Mouse (Mus musculus): ENCODE results near the gene Slc20a1. TPM values are rescaled to one million over a fixed set of nuclear protein-coding genes. Genes with fewer than 3 reads are reported as not detected.

The Slc20a1 gene
- polyA plus RNA-seq, 1 experiment = 5.6 TPM

DNA sequence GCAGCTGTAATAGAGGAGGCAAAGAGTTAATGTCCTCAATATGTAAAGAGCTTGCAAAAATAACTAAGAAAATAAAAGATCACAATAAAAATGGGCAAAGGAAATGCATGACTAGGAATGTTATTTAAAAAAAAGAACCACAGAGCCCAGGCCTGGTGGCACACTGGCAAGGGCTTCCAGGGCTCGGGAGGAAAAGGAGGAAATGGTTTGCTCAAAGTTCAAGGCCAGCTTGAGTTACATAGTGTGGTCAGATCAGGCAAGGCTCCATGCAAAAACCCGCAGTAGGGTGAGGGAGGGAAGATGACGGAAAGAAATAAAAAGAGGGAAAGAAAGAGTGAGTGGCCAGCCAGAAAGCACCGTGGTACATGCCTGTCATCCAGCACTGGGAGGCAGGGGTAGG, 30.0 kb downstream of the Slc20a1 start:
- Histone ChIP-seq H3K4me3 (ENCODE audit: insufficient read depth, low read depth, low read length) (no peak overlapping the region), H3K27ac (replicated peaks; ENCODE audit: low read depth, low read length) (no peak overlapping the region), H3K4me1 (ENCODE audit: control insufficient read depth, insufficient read depth, insufficient read length, low read length) (no peaks in the 10 kb centered on the region)

GRCm38 (mm10) chr2:129229316-129229715, 30.8 kb downstream of the Slc20a1 start:
- Histone ChIP-seq H3K4me3 (ENCODE audit: insufficient read depth, low read depth, low read length) (no peak overlapping the region), H3K4me1 (ENCODE audit: control insufficient read depth, insufficient read depth, insufficient read length, low read length) (no peaks in the 10 kb centered on the region), H3K27ac (replicated peaks; ENCODE audit: low read depth, low read length) (no peak overlapping the region)

DNA sequence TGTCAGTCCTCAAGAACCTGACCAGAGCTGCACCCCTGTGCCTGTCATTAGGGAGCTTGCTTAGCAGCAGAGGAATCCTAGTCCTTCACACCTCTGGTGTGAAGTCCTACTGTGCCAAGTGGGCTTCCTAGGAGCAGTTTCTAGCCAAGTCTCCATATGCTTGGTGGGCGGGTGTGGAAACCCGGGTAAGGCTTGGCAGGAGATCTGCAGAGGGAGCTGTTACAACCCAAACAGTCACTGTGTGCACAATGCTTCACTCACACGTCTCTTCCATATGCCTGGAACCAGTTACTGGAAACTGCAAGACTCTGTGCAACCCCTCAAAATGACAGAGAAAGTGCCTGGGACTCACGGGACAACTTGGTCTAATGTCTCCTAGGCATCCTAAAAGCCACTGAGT, 33.5 kb downstream of the Slc20a1 start:
- H3K27ac ChIP-seq (replicated peaks; ENCODE audit: low read depth, low read length) = no peak overlapping the region
- no peaks in the 10 kb centered on the region for H3K4me1 ChIP-seq (ENCODE audit: control insufficient read depth, insufficient read depth, insufficient read length, low read length)
- H3K4me3 ChIP-seq (ENCODE audit: insufficient read depth, low read depth, low read length) = no peak overlapping the region

DNA sequence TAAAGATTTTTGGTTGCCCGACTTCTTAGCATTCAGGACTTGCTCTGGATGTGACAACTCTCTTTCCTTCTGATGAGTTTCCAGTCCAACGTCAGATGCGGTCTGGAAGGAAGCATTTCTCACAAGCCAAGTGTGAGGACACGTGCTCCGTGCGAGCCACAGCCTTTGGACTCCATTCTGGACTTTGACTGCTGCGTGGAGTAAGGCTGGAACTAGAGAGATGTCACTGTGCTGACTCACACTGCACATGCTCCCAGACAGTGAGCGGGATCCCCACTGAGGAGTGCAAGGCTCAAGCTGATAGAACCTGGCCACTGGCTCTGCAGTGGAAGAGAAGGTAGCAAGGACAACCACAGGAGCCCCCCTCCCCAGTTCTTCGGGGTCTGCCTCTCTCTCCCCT, 33.9 kb downstream of the Slc20a1 start:
- no peaks in the 10 kb centered on the region for H3K4me1 ChIP-seq (ENCODE audit: control insufficient read depth, insufficient read depth, insufficient read length, low read length)
- H3K27ac ChIP-seq (replicated peaks; ENCODE audit: low read depth, low read length) = no peak overlapping the region
- H3K4me3 ChIP-seq (ENCODE audit: insufficient read depth, low read depth, low read length) = no peak overlapping the region

- H3K27ac ChIP-seq (replicated peaks; ENCODE audit: low read depth, low read length) = no peak overlapping the region
- no peak overlapping the region for H3K4me3 ChIP-seq (ENCODE audit: insufficient read depth, low read depth, low read length)
- H3K4me1 ChIP-seq (ENCODE audit: control insufficient read depth, insufficient read depth, insufficient read length, low read length) = no peaks in the 10 kb centered on the region
Observed at GRCm38 (mm10) chr2:129233218-129233617, 34.7 kb downstream of the Slc20a1 start.

GRCm38 (mm10) chr2:129233803-129234477, 35.4 kb downstream of the Slc20a1 start:
- no peaks in the 10 kb centered on the region for H3K4me1 ChIP-seq (ENCODE audit: control insufficient read depth, insufficient read depth, insufficient read length, low read length)
- no peak overlapping the region for H3K4me3 ChIP-seq (ENCODE audit: insufficient read depth, low read depth, low read length)
- no peak overlapping the region for H3K27ac ChIP-seq (replicated peaks; ENCODE audit: low read depth, low read length)

DNA sequence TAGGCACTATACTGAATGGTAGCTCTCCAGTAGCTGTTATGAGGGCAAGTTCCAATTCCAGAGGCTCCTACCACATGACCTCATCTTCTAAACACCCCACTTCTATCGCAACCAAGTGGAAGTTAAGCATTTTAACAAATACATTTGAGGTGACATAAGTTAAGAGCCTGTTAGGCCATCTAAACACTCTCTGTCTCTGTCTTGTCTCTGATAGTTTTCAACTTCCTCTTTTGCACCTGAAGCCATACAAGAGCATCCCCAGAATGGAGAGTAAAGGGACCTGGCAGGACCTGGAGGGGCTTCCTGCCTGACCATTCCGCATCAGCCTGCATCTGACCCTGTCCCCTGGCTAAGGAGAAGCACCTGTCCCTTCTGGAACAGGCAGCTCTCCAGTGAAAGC, 36.2 kb downstream of the Slc20a1 start:
- Histone ChIP-seq H3K4me1 (ENCODE audit: control insufficient read depth, insufficient read depth, insufficient read length, low read length) (no peaks in the 10 kb centered on the region), H3K27ac (replicated peaks; ENCODE audit: low read depth, low read length) (no peak overlapping the region), H3K4me3 (ENCODE audit: insufficient read depth, low read depth, low read length) (no peak overlapping the region)

GRCm38 (mm10) chr2:129236526-129236925, 38.0 kb downstream of the Slc20a1 start:
- Histone ChIP-seq H3K4me1 (ENCODE audit: control insufficient read depth, insufficient read depth, insufficient read length, low read length) (no peaks in the 10 kb centered on the region), H3K4me3 (ENCODE audit: insufficient read depth, low read depth, low read length) (no peak overlapping the region), H3K27ac (replicated peaks; ENCODE audit: low read depth, low read length) (no peak overlapping the region)

GRCm38 (mm10) chr2:129240726-129241432, 42.3 kb downstream of the Slc20a1 start:
- H3K27ac ChIP-seq (replicated peaks; ENCODE audit: low read depth, low read length) = no peak overlapping the region
- H3K4me3 ChIP-seq (ENCODE audit: insufficient read depth, low read depth, low read length) = no peak overlapping the region
- H3K4me1 ChIP-seq (ENCODE audit: control insufficient read depth, insufficient read depth, insufficient read length, low read length) = no peaks in the 10 kb centered on the region

DNA sequence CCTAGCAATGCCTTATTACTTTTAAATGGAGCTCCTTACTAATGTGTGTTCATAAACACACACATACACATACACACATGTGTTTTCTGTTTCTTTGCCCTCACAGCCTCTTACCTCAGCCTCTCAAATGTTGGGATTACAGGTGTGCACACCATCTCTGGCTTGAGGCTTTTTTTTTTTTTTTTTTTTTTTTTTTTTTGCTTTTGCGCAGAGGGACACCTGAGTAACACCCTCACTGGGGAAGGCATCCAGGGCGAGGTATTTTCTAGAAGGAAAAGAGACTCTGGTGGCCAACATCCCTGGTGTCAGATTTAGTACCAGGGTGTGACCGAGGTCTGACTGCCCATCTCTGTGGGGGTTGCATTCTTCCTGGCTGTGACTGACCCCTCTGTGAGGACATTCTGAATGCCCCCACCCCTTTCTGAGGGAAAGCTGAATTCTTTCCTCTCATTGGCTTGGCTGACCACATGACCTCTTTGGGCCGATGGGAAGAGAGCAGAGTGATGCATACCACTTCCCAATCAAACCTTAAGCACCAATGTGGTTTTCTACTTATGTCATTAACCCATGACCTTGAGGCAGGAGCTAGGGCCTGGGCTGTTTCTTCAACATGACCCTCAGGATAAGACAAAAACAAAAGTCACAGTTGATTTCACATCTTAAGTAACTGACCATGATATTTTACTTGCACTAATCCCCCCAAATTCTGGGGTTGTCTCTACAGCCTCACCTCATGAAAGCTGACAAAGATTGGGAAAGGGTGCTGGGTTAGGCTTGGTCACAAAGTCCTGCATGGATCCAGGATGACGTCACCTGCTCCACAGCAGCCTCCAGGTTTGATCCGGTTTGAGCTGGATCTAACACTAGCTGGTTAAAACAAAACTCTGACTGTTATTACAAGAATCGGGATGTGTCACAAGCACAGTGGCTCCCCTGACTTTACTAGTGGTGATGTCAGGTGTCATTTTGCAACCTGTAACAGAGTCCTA, 43.6 kb downstream of the Slc20a1 start:
- H3K4me1 ChIP-seq (ENCODE audit: control insufficient read depth, insufficient read depth, insufficient read length, low read length) = no peaks in the 10 kb centered on the region
- no peak overlapping the region for H3K27ac ChIP-seq (replicated peaks; ENCODE audit: low read depth, low read length)
- H3K4me3 ChIP-seq (ENCODE audit: insufficient read depth, low read depth, low read length) = no peak overlapping the region

- H3K4me3 ChIP-seq (ENCODE audit: insufficient read depth, low read depth, low read length) = no peak overlapping the region
- H3K4me1 ChIP-seq (ENCODE audit: control insufficient read depth, insufficient read depth, insufficient read length, low read length) = no peaks in the 10 kb centered on the region
- H3K27ac ChIP-seq (replicated peaks; ENCODE audit: low read depth, low read length) = no peak overlapping the region
Observed at GRCm38 (mm10) chr2:129243005-129243404, 44.4 kb downstream of the Slc20a1 start.

DNA sequence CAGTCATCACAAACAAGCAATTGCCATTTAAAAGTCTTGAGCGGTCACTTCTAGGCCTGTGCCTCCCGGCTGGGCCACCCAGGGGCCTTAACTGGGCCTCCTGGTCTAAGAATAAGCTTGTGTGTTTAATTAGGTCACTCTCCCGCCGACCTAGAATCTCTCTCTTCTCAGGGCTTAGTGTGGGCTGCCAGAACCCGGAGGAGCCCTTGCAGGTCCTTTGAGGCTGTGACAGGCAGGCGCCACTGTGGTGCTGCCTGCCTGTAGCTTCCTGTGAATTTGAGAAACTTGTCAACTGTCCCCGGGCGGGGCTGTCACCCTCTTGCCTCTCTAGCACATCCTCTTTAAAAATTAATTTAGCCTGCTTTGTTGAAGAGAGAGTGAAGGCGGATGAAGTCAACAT, 45.2 kb downstream of the Slc20a1 start:
- no peak overlapping the region for H3K4me3 ChIP-seq (ENCODE audit: insufficient read depth, low read depth, low read length)
- H3K4me1 ChIP-seq (ENCODE audit: control insufficient read depth, insufficient read depth, insufficient read length, low read length) = no peaks in the 10 kb centered on the region
- no peak overlapping the region for H3K27ac ChIP-seq (replicated peaks; ENCODE audit: low read depth, low read length)

GRCm38 (mm10) chr2:129244446-129245120, 46.0 kb downstream of the Slc20a1 start:
- Histone ChIP-seq H3K27ac (replicated peaks; ENCODE audit: low read depth, low read length) (no peak overlapping the region), H3K4me3 (ENCODE audit: insufficient read depth, low read depth, low read length) (no peak overlapping the region), H3K4me1 (ENCODE audit: control insufficient read depth, insufficient read depth, insufficient read length, low read length) (no peaks in the 10 kb centered on the region)

DNA sequence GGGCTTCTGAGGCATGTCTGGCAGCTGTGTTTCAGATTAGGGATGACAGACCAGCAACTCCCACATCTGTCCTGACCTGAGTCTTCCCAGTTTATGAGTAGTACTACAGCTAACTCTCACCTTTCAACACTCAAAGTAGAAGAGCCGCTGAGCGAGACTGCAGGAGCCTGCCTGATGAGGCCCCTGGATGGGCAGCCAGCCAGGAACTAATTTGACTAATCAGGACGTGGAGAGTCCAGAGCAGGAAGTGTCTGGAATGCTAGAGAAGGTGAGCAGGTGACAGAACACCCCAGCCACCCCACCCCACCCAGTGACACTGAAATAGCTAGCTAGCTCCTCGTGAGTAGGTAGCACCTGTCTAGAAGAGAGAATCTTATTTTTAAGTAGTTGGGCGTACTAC, 47.1 kb downstream of the Slc20a1 start:
- Histone ChIP-seq H3K4me1 (ENCODE audit: control insufficient read depth, insufficient read depth, insufficient read length, low read length) (no peaks in the 10 kb centered on the region), H3K4me3 (ENCODE audit: insufficient read depth, low read depth, low read length) (no peak overlapping the region), H3K27ac (replicated peaks; ENCODE audit: low read depth, low read length) (no peak overlapping the region)

DNA sequence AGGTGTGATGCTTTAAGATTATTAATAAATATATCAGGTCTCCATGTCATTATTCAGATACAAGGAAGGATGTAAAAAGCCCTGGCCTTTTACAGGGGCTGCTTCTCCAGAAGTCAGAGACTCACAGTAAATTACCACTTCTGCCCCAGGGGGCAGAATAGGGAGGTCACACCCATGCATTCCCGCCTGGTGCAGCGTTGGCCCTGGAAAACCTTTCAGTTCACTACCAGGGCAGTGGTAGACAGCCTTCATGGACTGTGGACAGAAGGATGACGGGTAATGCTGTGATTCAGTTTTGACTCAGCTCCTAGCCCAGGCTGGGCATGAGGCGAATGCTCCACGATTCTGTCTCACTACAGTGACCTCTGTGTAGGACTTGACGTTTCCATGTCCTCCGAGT, 47.9 kb downstream of the Slc20a1 start:
- H3K4me1 ChIP-seq (ENCODE audit: control insufficient read depth, insufficient read depth, insufficient read length, low read length) = no peaks in the 10 kb centered on the region
- no peak overlapping the region for H3K4me3 ChIP-seq (ENCODE audit: insufficient read depth, low read depth, low read length)
- H3K27ac ChIP-seq (replicated peaks; ENCODE audit: low read depth, low read length) = no peak overlapping the region
